Mouse (Mus musculus): ENCODE data around the gene Hoxd12. TPM values are rescaled to one million over a fixed set of nuclear protein-coding genes. Genes with fewer than 3 reads are reported as not detected.
A peak's percentile ranks its signal among the peaks of the same experiment; 100 is the strongest.

Hoxd12 gene
- polyA plus RNA-seq, 1 experiment from 2014 or later = not detected

DNA sequence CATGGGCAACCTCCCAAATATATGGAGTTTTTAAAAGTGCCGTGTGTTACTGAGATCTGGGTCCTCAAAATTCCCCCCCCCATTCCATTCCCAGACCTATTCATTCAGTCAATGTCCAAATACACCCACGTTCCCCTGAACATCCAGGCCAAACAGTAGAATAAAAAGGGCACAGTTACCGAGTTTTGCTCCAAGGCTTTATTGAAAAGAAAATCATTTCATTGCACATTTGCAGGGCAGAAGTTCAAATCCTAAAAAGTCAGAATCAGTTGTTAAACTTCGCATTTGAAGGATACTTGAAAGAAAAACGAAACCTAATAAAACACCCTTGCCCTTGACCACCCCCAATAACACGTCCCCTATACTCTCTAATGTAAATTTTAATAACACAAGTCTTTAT is 28.0 kb downstream of the Hoxd12 start:
- no peak for ATAC-seq
- 9% methylated on average over 6 of the region's 6 CpGs for WGBS
- H3K9ac ChIP-seq = no peak overlapping the region
- peaks cover 21% of the 10 kb centered on the region for H3K4me1 ChIP-seq
- no peak overlapping the region for H3K4me2 ChIP-seq
- H3K27ac ChIP-seq = no peak overlapping the region
- H3K9me3 ChIP-seq (replicated peaks) = no peaks in the 10 kb centered on the region
- no peak overlapping the region for H3K4me3 ChIP-seq
- peaks cover 98% of the 10 kb centered on the region for H3K27me3 ChIP-seq
- H3K36me3 ChIP-seq (ENCODE audit: poor library complexity, severe bottlenecking) = no peaks in the 10 kb centered on the region

GRCm38 (mm10) chr2:74703317-74703716 is 28.5 kb downstream of the Hoxd12 start:
- Histone ChIP-seq H3K27me3 (peaks cover 98% of the 10 kb centered on the region), H3K27ac (no peak overlapping the region), H3K4me1 (peaks cover 16% of the 10 kb centered on the region), H3K9me3 (replicated peaks) (no peaks in the 10 kb centered on the region), H3K9ac (no peak overlapping the region), H3K4me2 (no peak overlapping the region), H3K4me3 (no peak overlapping the region), H3K36me3 (ENCODE audit: poor library complexity, severe bottlenecking) (no peaks in the 10 kb centered on the region)
- WGBS = 2% methylated on average over 10 of the region's 10 CpGs
- no peak for ATAC-seq

- ATAC-seq = no peak
- H3K27ac ChIP-seq = no peak overlapping the region
- H3K4me2 ChIP-seq = no peak overlapping the region
- H3K4me1 ChIP-seq = peaks cover 14% of the 10 kb centered on the region
- under 1% methylated on average over 26 of the region's 26 CpGs for WGBS
- peaks cover 98% of the 10 kb centered on the region for H3K27me3 ChIP-seq
- H3K9me3 ChIP-seq (replicated peaks) = no peaks in the 10 kb centered on the region
- H3K4me3 ChIP-seq = no peak overlapping the region
- H3K9ac ChIP-seq = no peak overlapping the region
- no peaks in the 10 kb centered on the region for H3K36me3 ChIP-seq (ENCODE audit: poor library complexity, severe bottlenecking)
These were observed 29.0 kb downstream of the Hoxd12 start for GRCm38 (mm10) chr2:74703720-74704392.

- under 1% methylated on average over 34 of the region's 52 CpGs for WGBS
- Histone ChIP-seq H3K36me3 (ENCODE audit: poor library complexity, severe bottlenecking) (no peaks in the 10 kb centered on the region), H3K27ac (no peak within 1 kb of the TSS), H3K4me1 (peaks cover 14% of the 10 kb centered on the region), H3K27me3 (peaks cover 98% of the 10 kb centered on the region), H3K9ac (0 out of 2 replicates have a peak within 1 kb of the TSS, but pooled peaks have one; percentile 37), H3K9me3 (replicated peaks) (no peaks in the 10 kb centered on the region), H3K4me2 (peak within 1 kb of the TSS; percentile 60), H3K4me3 (peak within 1 kb of the TSS; percentile 35)
- ATAC-seq = no peak
These were observed 29.7 kb downstream of the Hoxd12 start, which contains the start of gene Hoxd8 for GRCm38 (mm10) chr2:74704393-74704998. Gene Hoxd8, plus strand, starts transcription at chr2:74704615.

GRCm38 (mm10) chr2:74704999-74705466 is 30.2 kb downstream of the Hoxd12 start:
- Histone ChIP-seq H3K27me3 (peaks cover 98% of the 10 kb centered on the region), H3K27ac (no peak overlapping the region), H3K9ac (0 out of 2 replicates have a peak overlapping the region, but pooled peaks have one; percentile 37), H3K4me3 (peak overlapping the region; percentile 35), H3K36me3 (ENCODE audit: poor library complexity, severe bottlenecking) (no peaks in the 10 kb centered on the region), H3K9me3 (replicated peaks) (no peaks in the 10 kb centered on the region), H3K4me1 (peaks cover 14% of the 10 kb centered on the region), H3K4me2 (peak overlapping the region; percentile 60)
- ATAC-seq = 0 out of 2 replicates have a peak, but pooled peaks have one; percentile 24
- under 1% methylated on average over 27 of the region's 66 CpGs for WGBS

- Histone ChIP-seq H3K36me3 (ENCODE audit: poor library complexity, severe bottlenecking) (no peaks in the 10 kb centered on the region), H3K9me3 (replicated peaks) (no peaks in the 10 kb centered on the region), H3K4me3 (peak overlapping the region; percentile 35), H3K4me2 (peak overlapping the region; percentile 60), H3K4me1 (peaks cover 14% of the 10 kb centered on the region), H3K27me3 (peaks cover 98% of the 10 kb centered on the region), H3K9ac (0 out of 2 replicates have a peak overlapping the region, but pooled peaks have one; percentile 37), H3K27ac (no peak overlapping the region)
- WGBS = under 1% methylated on average over 44 of the region's 85 CpGs
- ATAC-seq = no peak
These were observed 30.8 kb downstream of the Hoxd12 start for GRCm38 (mm10) chr2:74705467-74706089.

DNA sequence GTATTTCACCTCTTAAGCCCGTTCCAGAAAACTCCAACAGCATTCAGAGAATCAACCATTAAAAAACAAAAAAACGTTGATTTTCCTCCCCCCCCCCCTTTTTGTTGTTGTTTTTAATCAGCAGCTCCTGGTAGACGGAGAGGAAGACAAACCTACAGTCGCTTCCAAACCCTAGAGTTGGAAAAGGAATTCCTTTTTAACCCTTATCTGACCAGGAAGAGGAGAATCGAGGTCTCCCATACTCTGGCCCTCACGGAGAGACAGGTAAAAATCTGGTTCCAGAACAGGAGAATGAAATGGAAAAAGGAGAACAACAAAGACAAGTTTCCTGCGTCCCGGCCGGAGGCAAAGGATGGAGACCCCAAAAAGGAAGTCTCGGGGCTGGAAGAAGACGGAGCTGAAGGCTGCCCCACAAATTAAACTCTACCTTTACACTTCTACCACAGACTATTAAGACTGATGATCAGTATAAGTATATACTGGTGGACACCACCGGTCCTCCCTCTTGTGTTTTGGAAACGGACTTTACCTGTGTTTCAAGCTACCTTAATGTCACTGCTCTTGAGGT is 31.7 kb downstream of the Hoxd12 start:
- Histone ChIP-seq H3K27me3 (peaks cover 97% of the 10 kb centered on the region), H3K4me3 (no peak overlapping the region), H3K9ac (no peak overlapping the region), H3K4me2 (no peak overlapping the region), H3K4me1 (peaks cover 14% of the 10 kb centered on the region), H3K36me3 (ENCODE audit: poor library complexity, severe bottlenecking) (no peaks in the 10 kb centered on the region), H3K9me3 (replicated peaks) (no peaks in the 10 kb centered on the region), H3K27ac (no peak overlapping the region)
- no peak for ATAC-seq
- under 1% methylated on average over 13 of the region's 13 CpGs for WGBS

DNA sequence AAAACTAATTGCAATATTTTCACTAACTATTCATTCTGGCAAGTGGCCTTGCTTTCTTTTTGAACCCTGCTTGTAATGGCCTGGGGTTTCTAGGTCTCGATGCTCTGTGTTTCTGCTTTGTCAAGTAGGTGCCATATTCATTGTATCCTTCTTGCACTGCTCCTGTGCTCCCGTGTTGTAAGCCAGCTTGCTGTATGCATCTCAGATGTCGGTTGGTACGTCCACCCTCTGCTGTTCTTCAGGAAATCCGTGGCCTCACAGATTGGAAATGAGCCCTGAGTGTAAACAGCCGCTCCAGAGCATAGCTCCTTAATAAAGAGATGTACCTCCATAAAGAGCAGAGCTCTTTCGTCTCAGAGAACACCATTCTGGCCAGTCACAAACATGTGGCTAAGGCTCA is 32.8 kb downstream of the Hoxd12 start:
- WGBS = 6% methylated on average over 7 of the region's 7 CpGs
- Histone ChIP-seq H3K36me3 (ENCODE audit: poor library complexity, severe bottlenecking) (no peaks in the 10 kb centered on the region), H3K9ac (no peak overlapping the region), H3K27me3 (peaks cover 98% of the 10 kb centered on the region), H3K27ac (no peak overlapping the region), H3K9me3 (replicated peaks) (no peaks in the 10 kb centered on the region), H3K4me3 (no peak overlapping the region), H3K4me1 (peaks cover 21% of the 10 kb centered on the region), H3K4me2 (no peak overlapping the region)
- ATAC-seq = no peak

DNA sequence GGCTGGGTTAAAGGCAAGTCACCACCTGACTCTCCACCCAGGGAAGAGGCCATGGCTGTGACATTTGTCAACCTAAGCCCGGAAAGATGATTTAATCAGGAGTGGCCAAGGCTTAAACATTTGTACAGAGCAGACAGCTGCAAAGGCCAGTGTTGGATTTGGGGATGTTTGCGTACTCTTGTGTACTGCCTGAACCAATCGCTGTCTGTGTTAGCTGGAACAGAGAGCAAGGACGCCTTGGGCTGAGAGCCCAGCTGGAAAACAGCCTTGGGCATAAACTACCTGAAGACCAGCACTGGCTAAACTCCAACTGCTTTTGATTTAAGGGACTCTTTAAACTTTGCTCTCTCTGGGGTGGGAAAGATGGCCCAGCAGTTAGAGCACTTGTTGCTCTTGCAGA is 33.9 kb downstream of the Hoxd12 start:
- no peak overlapping the region for H3K9ac ChIP-seq
- ATAC-seq = no peak
- H3K27me3 ChIP-seq = peaks cover 98% of the 10 kb centered on the region
- 5% methylated on average over 4 of the region's 4 CpGs for WGBS
- no peaks in the 10 kb centered on the region for H3K9me3 ChIP-seq (replicated peaks)
- H3K4me3 ChIP-seq = no peak overlapping the region
- no peak overlapping the region for H3K27ac ChIP-seq
- H3K4me1 ChIP-seq = peaks cover 21% of the 10 kb centered on the region
- no peak overlapping the region for H3K4me2 ChIP-seq
- no peaks in the 10 kb centered on the region for H3K36me3 ChIP-seq (ENCODE audit: poor library complexity, severe bottlenecking)

- Histone ChIP-seq H3K9me3 (replicated peaks) (no peaks in the 10 kb centered on the region), H3K27ac (no peak overlapping the region), H3K27me3 (peaks cover 98% of the 10 kb centered on the region), H3K36me3 (ENCODE audit: poor library complexity, severe bottlenecking) (no peaks in the 10 kb centered on the region), H3K9ac (no peak overlapping the region), H3K4me2 (no peak overlapping the region), H3K4me3 (no peak overlapping the region), H3K4me1 (peaks cover 18% of the 10 kb centered on the region)
- ATAC-seq = no peak
- 3% methylated on average over 5 of the region's 5 CpGs for WGBS
These were observed 34.9 kb downstream of the Hoxd12 start for GRCm38 (mm10) chr2:74709465-74710419.

DNA sequence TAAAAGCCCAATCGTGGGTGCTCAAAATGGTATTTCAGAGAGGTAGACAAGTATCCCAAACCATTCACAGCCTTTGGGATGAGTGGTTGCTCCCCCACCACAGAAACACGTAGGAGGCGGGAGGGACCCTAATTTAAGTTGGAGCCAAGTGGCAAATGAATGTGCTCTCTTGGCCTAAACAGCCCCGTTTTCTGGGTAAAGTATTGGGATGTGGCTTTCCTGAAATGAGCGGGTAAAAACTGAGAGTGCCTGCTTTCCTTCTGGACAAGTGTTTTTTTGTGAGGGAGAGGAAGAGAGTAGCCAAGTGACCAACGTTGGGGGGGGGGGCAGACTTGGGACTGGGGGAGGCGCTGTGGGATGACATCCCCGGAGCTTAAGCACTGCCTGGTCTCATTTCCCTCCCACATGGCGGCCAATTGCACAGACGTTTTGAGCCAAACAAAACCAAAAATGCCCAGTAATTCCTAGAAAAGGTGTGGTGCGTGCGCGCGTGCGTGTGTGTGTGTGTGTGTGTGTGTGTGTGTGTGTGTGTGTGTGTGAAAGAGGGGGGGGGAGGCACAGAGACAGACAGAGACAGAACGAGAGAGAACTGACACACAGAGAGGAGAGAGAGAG is 36.2 kb downstream of the Hoxd12 start:
- H3K36me3 ChIP-seq (ENCODE audit: poor library complexity, severe bottlenecking) = no peaks in the 10 kb centered on the region
- H3K9me3 ChIP-seq (replicated peaks) = no peaks in the 10 kb centered on the region
- peaks cover 12% of the 10 kb centered on the region for H3K4me1 ChIP-seq
- no peak overlapping the region for H3K4me3 ChIP-seq
- WGBS = under 1% methylated on average over 16 of the region's 16 CpGs
- peaks cover 98% of the 10 kb centered on the region for H3K27me3 ChIP-seq
- H3K9ac ChIP-seq = no peak overlapping the region
- no peak overlapping the region for H3K27ac ChIP-seq
- H3K4me2 ChIP-seq = no peak overlapping the region
- ATAC-seq = no peak

All from forebrain, embryonic 13.5 days (tissue).